Mouse (Mus musculus) intestine, embryonic 16.5 days (tissue): Measurements from ENCODE around the gene Prkca. TPM values are rescaled to one million over a fixed set of nuclear protein-coding genes. Genes with fewer than 3 reads are reported as not detected.
"Not testable (repeated sequence)": the region's sequence is repeated elsewhere in the genome, so short reads cannot be mapped to it uniquely, and the experiment has no call there.

Experiments
- ATAC-seq: fragments of 200-750 bp; cut with Nextera tagmentation; 2 replicates; pipeline ENCODE4 v1.8.0; 2017; ENCODE audit warnings: moderate TSS enrichment, moderate library complexity
- H3K27ac ChIP-seq: fragments of 300-500 bp; sonication (generic); 2 replicates; pipeline ENCODE4 v1.5.1; 2014; ENCODE audit warnings: mild to moderate bottlenecking, low read length
- H3K27me3 ChIP-seq: fragments of 300-500 bp; sonication (generic); replicated peaks from 2 replicates; pipeline ENCODE4 v1.6.1; 2014; ENCODE audit warnings: low read length, control low read depth, mixed read lengths; ENCODE audit not compliant: control insufficient read depth, insufficient read depth
- H3K36me3 ChIP-seq: fragments of 300-500 bp; sonication (generic); 2 replicates; pipeline ENCODE4 v1.6.1; 2014; ENCODE audit warnings: low read length, control low read depth; ENCODE audit not compliant: control insufficient read depth, insufficient read depth
- H3K4me1 ChIP-seq: fragments of 300-500 bp; sonication (generic); 2 replicates; pipeline ENCODE4 v1.6.1; 2014; ENCODE audit warnings: low read length, control low read depth, mixed read lengths; ENCODE audit not compliant: control insufficient read depth, insufficient read depth
- H3K4me2 ChIP-seq: fragments of 300-500 bp; sonication (generic); 2 replicates; pipeline ENCODE4 v1.6.1; 2014; ENCODE audit warnings: low read depth, low read length, control low read depth
- H3K4me3 ChIP-seq: fragments of 300-500 bp; sonication (generic); 2 replicates; pipeline ENCODE4 v1.5.1; 2014; ENCODE audit warnings: mild to moderate bottlenecking, low read length
- H3K9ac ChIP-seq: fragments of 300-500 bp; sonication (generic); 2 replicates; pipeline ENCODE4 v1.6.1; 2014; ENCODE audit warnings: low read depth, low read length
- H3K9me3 ChIP-seq: fragments of 300-500 bp; sonication (generic); 2 replicates; pipeline ENCODE4 v1.6.1; 2016; ENCODE audit warnings: low read length, control low read depth; ENCODE audit not compliant: control insufficient read depth
- WGBS: fragments of 180-500 bp; shearing (Covaris S2); extraction: QIAGEN DNeasy Blood & Tissue Kit; methylation state at CpG from one replicate; pipeline ENCODE4 v1.1.7; 2014; 5-methylcytosine and 5-hydroxymethylcytosine counted together
- polyA plus RNA-seq: library from polyadenylated mRNA; unstranded; fragments of >200 nt; fragmentation: Nextera tagmentation; extraction: Ambion mirVana; gene quantifications from 2 replicates; pipeline ENCODE4 v1.2.1, GENCODE M21; 2015

Prkca gene
- polyA plus RNA-seq, 1 experiment from 2014 or later: 20.3 TPM

DNA sequence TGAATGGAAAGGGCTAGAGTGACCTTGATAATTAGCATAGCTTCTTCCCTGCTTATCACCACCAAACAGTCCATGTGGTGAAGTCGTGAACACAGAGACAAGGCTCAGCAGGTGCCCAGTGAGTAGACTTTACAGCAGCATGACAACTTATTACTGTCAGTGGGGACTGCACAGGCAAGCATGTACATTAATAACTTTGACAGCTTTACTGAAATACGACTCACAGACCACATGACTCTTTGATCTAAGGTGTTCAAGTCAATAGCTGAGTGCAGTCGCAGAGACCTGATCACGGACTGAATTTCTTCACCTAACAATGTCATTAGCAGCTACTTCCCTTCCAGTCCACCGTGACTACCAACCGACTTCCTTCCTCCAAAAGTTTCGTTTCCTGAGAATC is 245.4 kb downstream of the Prkca start:
- Histone ChIP-seq H3K27me3 (no peaks in the 10 kb centered on the region), H3K36me3 (no peaks in the 10 kb centered on the region), H3K4me1 (peaks cover 6% of the 10 kb centered on the region), H3K27ac (no peak overlapping the region), H3K9ac (no peak overlapping the region), H3K4me2 (no peak overlapping the region), H3K9me3 (no peaks in the 10 kb centered on the region), H3K4me3 (no peak overlapping the region)
- ATAC-seq: no peak
- WGBS: 63% methylated on average over 7 of the region's 7 CpGs

DNA sequence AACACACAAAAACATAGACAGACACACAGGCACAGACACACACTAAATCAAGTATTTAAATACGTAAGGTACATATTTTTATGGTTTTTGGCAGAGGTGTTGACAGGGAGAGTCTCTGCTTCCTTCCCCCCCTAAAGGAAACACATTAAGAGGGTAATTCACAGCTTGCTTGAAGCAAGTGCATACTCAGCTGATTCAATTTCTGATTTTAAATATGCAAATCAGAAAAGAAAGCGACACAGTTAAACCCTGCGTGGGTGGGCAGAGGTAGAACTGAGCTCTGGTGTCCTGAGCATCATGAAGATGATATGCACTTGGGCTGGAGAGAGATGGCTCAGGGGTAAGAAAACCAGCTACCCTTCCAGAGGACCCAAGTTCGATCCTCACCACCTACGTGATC is 248.9 kb downstream of the Prkca start:
- H3K9me3 ChIP-seq: no peaks in the 10 kb centered on the region
- 96% methylated on average over 5 of the region's 5 CpGs for WGBS
- peaks cover 3% of the 10 kb centered on the region; the same call in 1 of the 2 replicates for H3K4me1 ChIP-seq
- no peaks in the 10 kb centered on the region for H3K27me3 ChIP-seq
- H3K4me3 ChIP-seq: no peak overlapping the region
- ATAC-seq: no peak
- no peak overlapping the region for H3K4me2 ChIP-seq
- no peak overlapping the region for H3K27ac ChIP-seq
- no peak overlapping the region for H3K9ac ChIP-seq
- no peaks in the 10 kb centered on the region for H3K36me3 ChIP-seq

DNA sequence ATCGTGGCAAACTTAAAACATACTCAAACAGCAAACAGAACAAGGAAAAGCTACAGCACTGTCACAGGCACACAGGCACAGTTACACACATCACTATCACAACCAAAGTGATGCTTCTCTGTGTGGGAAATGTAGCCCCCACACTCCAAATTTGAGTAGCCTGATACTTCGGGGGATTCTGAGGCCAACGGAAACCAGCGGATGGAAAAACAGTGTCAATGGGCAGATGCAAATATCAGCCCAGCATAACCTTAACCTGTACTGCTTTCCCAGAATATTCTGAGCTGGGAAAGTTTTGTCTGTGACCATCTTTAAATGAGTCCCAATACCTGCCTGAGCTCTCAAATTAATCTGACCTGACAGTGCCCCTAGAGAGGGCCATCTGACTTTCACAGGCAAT is 250.5 kb downstream of the Prkca start:
- H3K27ac ChIP-seq: no peak overlapping the region
- H3K4me3 ChIP-seq: no peak overlapping the region
- no peak overlapping the region for H3K9ac ChIP-seq
- no peak for ATAC-seq
- no peaks in the 10 kb centered on the region for H3K36me3 ChIP-seq
- WGBS: 86% methylated on average over 4 of the region's 4 CpGs
- H3K9me3 ChIP-seq: no peaks in the 10 kb centered on the region
- H3K27me3 ChIP-seq: no peaks in the 10 kb centered on the region
- no peaks in the 10 kb centered on the region; the same call in 1 of the 2 replicates for H3K4me1 ChIP-seq
- no peak overlapping the region for H3K4me2 ChIP-seq

DNA sequence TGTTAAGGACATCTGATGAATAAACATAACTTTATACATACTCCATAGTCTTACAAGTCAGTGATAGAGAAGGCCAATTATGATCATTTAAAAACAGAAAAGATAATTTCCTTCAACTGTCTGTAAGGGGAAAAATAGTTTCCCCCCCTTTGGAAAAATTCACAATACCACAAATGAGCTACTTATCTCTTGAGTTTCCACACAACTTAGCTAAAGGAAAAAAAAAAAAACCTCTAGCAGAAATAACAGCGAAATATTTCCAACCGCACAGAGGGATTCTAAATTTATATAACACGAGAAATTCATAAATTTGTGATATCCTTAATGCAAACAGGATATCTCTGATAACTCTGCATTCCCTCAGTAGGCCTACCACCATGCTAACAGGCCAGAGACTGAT is 252.5 kb downstream of the Prkca start:
- 91% methylated on average over 3 of the region's 3 CpGs for WGBS
- H3K9ac ChIP-seq: no peak overlapping the region

DNA sequence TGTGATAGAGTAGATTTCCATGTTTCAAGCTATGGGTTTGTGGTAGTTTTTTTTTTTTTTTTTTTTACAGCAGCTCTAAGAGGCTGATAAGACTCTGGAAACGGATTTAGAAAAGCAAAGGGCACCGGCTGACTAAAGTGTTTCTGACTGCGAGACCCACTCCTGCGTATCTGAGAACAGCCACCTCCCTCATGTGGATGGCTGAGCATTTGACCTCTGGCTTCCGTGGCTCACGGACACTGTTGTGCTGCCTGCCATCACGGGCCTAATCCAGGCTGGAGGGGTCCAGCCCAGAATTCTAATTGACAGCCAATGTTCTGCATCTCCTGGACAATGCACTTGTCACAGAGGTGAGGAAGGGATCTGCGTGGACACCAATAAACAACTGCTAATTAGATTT is 253.0 kb downstream of the Prkca start:
- WGBS: 49% methylated on average over 8 of the region's 8 CpGs
- H3K27ac ChIP-seq: no peak overlapping the region

More for the DNA sequence above, 252.5 kb downstream of the Prkca start:
- Histone ChIP-seq H3K27me3 (no peaks in the 10 kb centered on the region), H3K4me2 (no peak overlapping the region), H3K36me3 (no peaks in the 10 kb centered on the region), H3K4me1 (no peaks in the 10 kb centered on the region), H3K9me3 (no peaks in the 10 kb centered on the region), H3K4me3 (no peak overlapping the region), H3K27ac (no peak overlapping the region)
- ATAC-seq: no peak

DNA sequence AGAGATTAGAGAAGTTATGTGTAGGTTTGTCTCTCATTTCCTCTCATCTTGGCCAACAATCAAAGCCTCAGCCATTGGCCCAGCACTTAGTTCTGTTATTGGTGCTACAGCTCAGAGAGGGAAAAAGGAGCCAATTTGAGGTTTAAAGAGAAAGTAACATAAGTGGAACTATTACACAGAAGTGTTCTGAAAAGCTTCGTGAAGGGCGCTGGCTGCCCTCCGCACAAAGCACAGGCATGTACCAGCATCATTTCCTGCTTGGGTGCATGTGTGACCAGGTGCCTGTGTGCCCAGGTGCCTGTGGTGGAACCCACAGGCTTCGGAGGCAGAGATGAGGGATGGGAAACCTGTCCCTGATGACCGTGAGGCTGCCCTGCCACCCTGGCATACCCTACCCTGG is 255.7 kb downstream of the Prkca start:
- H3K9me3 ChIP-seq: no peaks in the 10 kb centered on the region
- no peak overlapping the region for H3K27ac ChIP-seq
- H3K9ac ChIP-seq: no peak overlapping the region
- ATAC-seq: no peak
- H3K4me1 ChIP-seq: no peaks in the 10 kb centered on the region
- no peaks in the 10 kb centered on the region for H3K36me3 ChIP-seq
- no peak overlapping the region for H3K4me2 ChIP-seq
- no peaks in the 10 kb centered on the region for H3K27me3 ChIP-seq
- H3K4me3 ChIP-seq: no peak overlapping the region
- WGBS: 93% methylated on average over 5 of the region's 5 CpGs

More for the DNA sequence above, 253.0 kb downstream of the Prkca start:
- Histone ChIP-seq H3K27me3 (no peaks in the 10 kb centered on the region), H3K9ac (no peak overlapping the region), H3K9me3 (no peaks in the 10 kb centered on the region), H3K4me1 (no peaks in the 10 kb centered on the region), H3K4me2 (no peak overlapping the region), H3K36me3 (no peaks in the 10 kb centered on the region), H3K4me3 (no peak overlapping the region)
- no peak for ATAC-seq

DNA sequence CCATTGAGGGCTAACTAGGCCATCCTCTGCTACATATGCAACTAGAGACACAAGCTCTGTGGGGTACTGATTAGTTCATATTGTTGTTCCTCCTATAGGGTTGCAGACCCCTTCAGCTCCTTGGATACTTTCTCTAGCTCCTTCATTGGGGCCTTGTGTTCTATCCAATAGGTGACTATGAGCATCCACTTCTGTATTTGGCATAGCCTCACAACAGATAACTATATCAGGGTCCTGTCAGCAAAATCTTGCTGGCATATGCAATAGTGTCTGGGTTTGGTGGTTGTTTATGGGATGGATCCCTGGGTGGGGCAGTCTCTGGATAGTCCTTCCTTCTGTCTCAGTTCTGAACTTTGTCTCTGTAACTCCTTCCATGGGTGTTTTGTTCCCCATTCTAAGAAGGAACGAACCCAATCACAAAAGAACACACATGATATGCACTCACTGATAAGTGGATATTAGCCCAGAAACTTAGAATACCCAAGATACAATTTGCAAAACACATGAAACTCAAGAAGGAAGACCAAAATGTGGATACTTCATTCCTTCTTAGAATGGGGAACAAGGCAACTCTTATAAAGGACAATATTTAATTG is 256.5 kb downstream of the Prkca start:
- not testable (repeated sequence) for H3K9me3 ChIP-seq, H3K27ac ChIP-seq, H3K4me1 ChIP-seq, H3K36me3 ChIP-seq, H3K4me2 ChIP-seq, H3K27me3 ChIP-seq, H3K9ac ChIP-seq, ATAC-seq, H3K4me3 ChIP-seq
- 90% methylated on average over 1 of the region's 1 CpGs for WGBS

DNA sequence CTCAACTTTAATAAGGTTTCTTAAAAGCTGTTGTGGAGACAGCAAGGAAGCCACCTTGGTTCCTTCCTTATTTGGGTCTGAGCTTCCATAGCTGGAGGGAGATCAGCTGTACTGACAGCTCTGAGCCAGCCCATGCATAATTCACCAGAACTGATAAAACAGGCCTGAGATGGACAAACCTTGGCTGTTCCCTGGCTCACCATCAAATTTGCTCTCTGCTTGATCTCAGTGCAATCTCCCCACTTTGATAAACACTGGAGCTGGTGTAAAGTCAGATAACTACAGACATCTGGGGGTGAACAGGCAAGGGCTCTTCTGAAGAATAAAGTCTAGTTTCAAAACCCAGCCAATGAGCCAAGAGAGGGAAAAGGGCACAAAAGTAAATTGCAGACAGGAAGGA is 261.1 kb downstream of the Prkca start:
- ATAC-seq: no peak

DNA sequence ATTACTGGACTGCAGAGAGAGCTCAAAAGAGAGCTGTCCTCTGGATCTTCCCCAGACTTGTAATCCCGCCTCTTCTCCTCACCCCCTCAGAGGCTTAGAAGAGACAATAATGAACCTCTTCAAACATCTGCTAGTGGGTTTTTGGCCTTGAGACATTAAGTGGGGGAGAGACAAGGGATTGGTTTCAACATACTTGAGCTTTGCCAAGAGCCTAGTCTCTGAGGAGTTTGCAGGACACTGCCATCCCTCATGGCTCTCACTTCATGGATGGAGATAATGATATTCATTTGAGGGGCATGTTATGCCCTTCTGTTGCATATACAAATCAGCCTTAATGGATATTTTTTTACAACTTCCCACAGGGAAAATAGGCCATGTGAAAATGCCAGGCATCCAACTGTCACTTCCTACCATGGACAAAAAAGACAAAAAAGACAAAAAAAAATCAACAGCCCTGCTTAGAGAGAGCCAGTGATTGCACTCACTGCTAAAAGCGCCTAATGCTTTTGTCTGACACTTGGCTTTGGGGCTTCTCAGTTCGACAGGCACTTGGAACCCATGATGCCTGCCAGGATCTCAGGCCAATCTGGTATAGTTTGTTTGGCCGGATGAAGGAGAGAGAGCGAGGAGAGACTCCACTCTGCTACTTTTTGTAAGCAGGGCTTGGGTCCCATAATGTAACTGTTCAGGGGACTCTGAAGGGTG is 263.6 kb downstream of the Prkca start:
- no peak overlapping the region for H3K4me3 ChIP-seq
- H3K36me3 ChIP-seq: no peaks in the 10 kb centered on the region
- ATAC-seq: no peak
- no peak overlapping the region for H3K27ac ChIP-seq
- no peak overlapping the region for H3K4me2 ChIP-seq
- H3K27me3 ChIP-seq: no peaks in the 10 kb centered on the region
- 82% methylated on average over 5 of the region's 5 CpGs for WGBS
- no peak overlapping the region for H3K9ac ChIP-seq
- no peaks in the 10 kb centered on the region for H3K4me1 ChIP-seq
- H3K9me3 ChIP-seq: no peaks in the 10 kb centered on the region

More for the DNA sequence above, 261.1 kb downstream of the Prkca start:
- Histone ChIP-seq H3K4me3 (no peak overlapping the region), H3K27ac (no peak overlapping the region), H3K27me3 (no peaks in the 10 kb centered on the region), H3K36me3 (no peaks in the 10 kb centered on the region), H3K9me3 (no peaks in the 10 kb centered on the region), H3K4me2 (no peak overlapping the region), H3K9ac (no peak overlapping the region), H3K4me1 (no peaks in the 10 kb centered on the region)

DNA sequence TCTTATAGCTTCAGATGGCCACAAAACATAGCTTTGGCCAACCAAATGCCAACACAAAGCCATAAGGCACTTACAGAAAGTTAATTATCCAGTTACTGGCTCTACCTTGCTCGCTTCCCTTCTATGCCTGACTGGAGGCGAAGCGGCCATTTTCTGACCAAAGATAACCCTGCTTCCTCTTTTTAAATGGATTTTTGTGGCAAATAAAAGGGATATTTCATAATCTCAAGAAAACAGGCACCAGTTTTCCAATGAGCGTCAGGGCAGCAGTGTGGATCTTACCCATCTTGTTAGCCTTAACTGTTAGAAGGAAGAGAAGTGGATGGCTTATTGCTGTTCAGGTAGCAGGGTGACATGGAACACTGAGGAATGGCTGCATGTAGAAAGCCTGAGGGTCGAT is 264.3 kb downstream of the Prkca start:
- WGBS: 96% methylated on average over 5 of the region's 5 CpGs

More for the DNA sequence above, 264.3 kb downstream of the Prkca start:
- no peak overlapping the region for H3K4me3 ChIP-seq
- H3K27me3 ChIP-seq: no peaks in the 10 kb centered on the region
- no peak overlapping the region for H3K9ac ChIP-seq
- no peaks in the 10 kb centered on the region for H3K9me3 ChIP-seq
- H3K36me3 ChIP-seq: no peaks in the 10 kb centered on the region
- no peak overlapping the region for H3K4me2 ChIP-seq
- ATAC-seq: no peak
- no peak overlapping the region for H3K27ac ChIP-seq
- no peaks in the 10 kb centered on the region for H3K4me1 ChIP-seq
